Mouse (Mus musculus): Measurements from ENCODE around the gene Abca5. TPM values are rescaled to one million over a fixed set of nuclear protein-coding genes. Genes with fewer than 3 reads are reported as not detected.

Abca5 gene
- polyA plus RNA-seq, 1 experiment from 2014 or later: 5.8 TPM

DNA sequence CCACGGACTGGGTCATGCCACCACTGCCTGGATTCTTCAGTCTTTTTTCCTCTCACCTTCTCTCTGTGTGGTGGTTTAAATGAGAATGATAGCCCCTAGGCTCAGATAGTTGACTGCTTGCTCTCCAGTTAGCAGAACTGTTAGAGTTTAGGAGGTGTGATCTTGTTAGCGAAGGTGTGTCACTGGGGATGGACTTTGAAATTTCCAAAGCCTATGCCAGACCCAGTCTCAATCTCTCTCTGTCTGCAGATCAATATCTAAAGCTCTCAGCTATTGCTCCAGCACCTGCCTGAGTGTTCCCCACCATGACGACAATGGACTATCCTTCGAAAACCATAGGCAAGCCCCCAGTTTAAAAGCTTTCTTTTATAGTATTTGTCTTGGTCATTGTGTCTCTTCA lies 80.5 kb downstream of the Abca5 start:
- DNase-seq (ENCODE audit: low spot score) (no peak), ATAC-seq (ENCODE audit: insufficient read depth, low FRiP score, low TSS enrichment) (no peak)
- Histone ChIP-seq H3K9me3 (ENCODE audit: control insufficient read depth, low read length) (no peaks in the 10 kb centered on the region), H3K27me3 (ENCODE audit: control insufficient read depth, insufficient read depth, low read length) (no peaks in the 10 kb centered on the region), H3K36me3 (ENCODE audit: control insufficient read depth, insufficient read depth, low read length) (no peaks in the 10 kb centered on the region), H3K4me1 (ENCODE audit: control insufficient read depth, insufficient read depth, low read length) (no peaks in the 10 kb centered on the region), H3K9ac (ENCODE audit: low read length) (no peak overlapping the region), H3K4me2 (ENCODE audit: low read depth) (no peak overlapping the region), H3K27ac (ENCODE audit: low read depth, low read length) (no peak overlapping the region), H3K4me3 (ENCODE audit: low read depth, low read length) (no peak overlapping the region)
- WGBS: 97% methylated on average over 4 of the region's 4 CpGs

DNA sequence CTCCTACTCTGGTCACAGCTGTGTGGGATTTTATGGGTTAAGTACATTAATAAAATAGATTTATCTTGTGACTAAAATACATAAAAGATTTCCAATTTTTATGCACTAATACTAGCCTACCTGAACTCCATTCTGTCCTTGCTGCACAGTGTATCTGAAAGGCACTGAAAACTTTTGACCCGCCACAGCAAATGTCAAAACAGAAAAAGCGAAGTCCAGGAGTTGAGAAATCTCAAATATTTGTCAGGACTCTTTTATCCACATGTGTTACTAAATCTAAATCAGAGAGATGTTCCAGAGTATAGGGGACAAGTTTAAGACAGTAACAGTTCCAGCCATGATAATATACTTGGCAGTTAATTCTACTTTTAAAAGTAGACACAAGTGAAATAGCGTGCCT lies 85.3 kb downstream of the Abca5 start:
- Histone ChIP-seq H3K9me3 (ENCODE audit: control insufficient read depth, low read length) (no peaks in the 10 kb centered on the region), H3K36me3 (ENCODE audit: control insufficient read depth, insufficient read depth, low read length) (no peaks in the 10 kb centered on the region), H3K4me3 (ENCODE audit: low read depth, low read length) (no peak overlapping the region), H3K27me3 (ENCODE audit: control insufficient read depth, insufficient read depth, low read length) (no peaks in the 10 kb centered on the region), H3K4me1 (ENCODE audit: control insufficient read depth, insufficient read depth, low read length) (0 out of 2 replicates have a peak, but pooled peaks cover 3% of the 10 kb centered on the region), H3K4me2 (ENCODE audit: low read depth) (no peak overlapping the region), H3K27ac (ENCODE audit: low read depth, low read length) (no peak overlapping the region), H3K9ac (ENCODE audit: low read length) (no peak overlapping the region)
- 86% methylated on average over 3 of the region's 3 CpGs for WGBS
- ATAC-seq (ENCODE audit: insufficient read depth, low FRiP score, low TSS enrichment) (no peak), DNase-seq (ENCODE audit: low spot score) (no peak)

DNA sequence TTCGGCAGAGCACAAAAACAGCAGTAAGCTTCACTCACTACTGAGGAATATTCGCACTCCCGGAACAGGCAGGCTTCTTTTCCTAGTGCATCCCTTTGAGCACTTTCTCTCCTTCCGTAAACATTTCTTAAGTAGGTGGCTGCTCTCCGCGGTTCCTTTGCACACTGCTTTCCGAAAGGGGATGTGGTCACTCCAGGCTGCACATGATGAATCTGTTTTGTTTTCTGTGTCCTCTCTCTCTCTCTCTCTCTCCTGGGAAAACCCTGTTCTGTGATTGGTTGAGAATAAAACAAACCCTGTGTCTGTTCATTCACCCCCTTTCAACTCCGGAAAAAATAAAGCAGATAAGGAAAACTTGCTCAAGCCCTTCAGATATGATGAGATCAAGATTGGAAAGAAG lies 86.0 kb downstream of the Abca5 start, which contains the start of gene Abca6:
Gene Abca6 (minus strand): TSS at position 243 of the 400 bp plus-strand sequence.
- H3K9ac ChIP-seq (ENCODE audit: low read length): no peak within 1 kb of the TSS
- no peak for DNase-seq (ENCODE audit: low spot score)
- H3K27me3 ChIP-seq (ENCODE audit: control insufficient read depth, insufficient read depth, low read length): no peaks in the 10 kb centered on the region
- 25% methylated on average over 8 of the region's 8 CpGs for WGBS
- H3K36me3 ChIP-seq (ENCODE audit: control insufficient read depth, insufficient read depth, low read length): no peaks in the 10 kb centered on the region
- H3K9me3 ChIP-seq (ENCODE audit: control insufficient read depth, low read length): no peaks in the 10 kb centered on the region
- ATAC-seq (ENCODE audit: insufficient read depth, low FRiP score, low TSS enrichment): no peak
- H3K4me3 ChIP-seq (ENCODE audit: low read depth, low read length): no peak within 1 kb of the TSS
- 0 out of 2 replicates have a peak within 1 kb of the TSS, but pooled peaks have one; percentile 16 for H3K4me2 ChIP-seq (ENCODE audit: low read depth)
- no peak within 1 kb of the TSS for H3K27ac ChIP-seq (ENCODE audit: low read depth, low read length)
- 0 out of 2 replicates have a peak, but pooled peaks cover 3% of the 10 kb centered on the region for H3K4me1 ChIP-seq (ENCODE audit: control insufficient read depth, insufficient read depth, low read length)

DNA sequence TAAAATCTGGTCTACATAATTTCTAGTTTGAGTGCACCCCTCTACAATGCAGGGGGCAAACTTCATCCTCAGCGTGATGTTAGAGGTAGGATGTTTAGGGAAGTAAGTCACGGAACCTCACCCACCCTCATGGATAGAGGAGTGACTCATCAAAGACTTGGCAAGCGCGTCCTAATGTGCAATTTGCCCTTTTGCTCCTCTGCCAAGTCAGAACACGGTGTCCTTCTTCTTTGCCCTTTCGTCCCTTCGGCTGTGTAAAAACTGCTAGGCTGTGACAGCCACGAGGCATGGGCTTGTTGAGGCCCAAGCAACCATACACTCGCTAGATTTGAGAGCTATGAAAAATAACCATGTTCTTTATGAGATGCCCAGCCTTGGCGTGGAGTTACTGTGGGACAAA lies 92.8 kb downstream of the Abca5 start:
- no peak overlapping the region for H3K4me3 ChIP-seq (ENCODE audit: low read depth, low read length)
- ATAC-seq (ENCODE audit: insufficient read depth, low FRiP score, low TSS enrichment) (no peak), DNase-seq (ENCODE audit: low spot score) (no peak)
- H3K27me3 ChIP-seq (ENCODE audit: control insufficient read depth, insufficient read depth, low read length): no peaks in the 10 kb centered on the region
- no peak overlapping the region for H3K27ac ChIP-seq (ENCODE audit: low read depth, low read length)
- H3K9ac ChIP-seq (ENCODE audit: low read length): no peak overlapping the region
- no peaks in the 10 kb centered on the region for H3K4me1 ChIP-seq (ENCODE audit: control insufficient read depth, insufficient read depth, low read length)
- 92% methylated on average over 10 of the region's 10 CpGs for WGBS
- no peak overlapping the region for H3K4me2 ChIP-seq (ENCODE audit: low read depth)
- H3K9me3 ChIP-seq (ENCODE audit: control insufficient read depth, low read length): no peaks in the 10 kb centered on the region
- H3K36me3 ChIP-seq (ENCODE audit: control insufficient read depth, insufficient read depth, low read length): no peaks in the 10 kb centered on the region

DNA sequence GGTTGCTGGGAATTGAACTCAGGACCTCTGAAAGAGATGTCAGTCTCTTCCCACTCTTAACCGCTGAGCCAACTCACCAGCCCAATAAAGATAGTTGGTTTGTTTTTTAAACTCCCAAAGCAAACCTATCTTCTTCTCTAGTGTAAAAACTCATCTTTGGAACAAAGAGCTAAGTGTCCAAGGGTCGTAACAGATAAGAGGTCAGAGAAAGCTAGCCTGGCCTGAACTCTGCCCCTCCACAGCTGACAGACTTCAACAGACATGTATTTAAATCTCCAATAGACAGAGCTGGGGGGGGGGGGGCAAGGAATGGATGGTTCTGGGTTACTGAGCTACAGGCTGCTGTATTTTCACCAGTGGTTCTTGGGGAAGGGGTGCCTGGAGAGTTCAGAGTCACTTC lies 100.0 kb downstream of the Abca5 start:
- 85% methylated on average over 2 of the region's 2 CpGs for WGBS
- DNase-seq (ENCODE audit: low spot score) (no peak), ATAC-seq (ENCODE audit: insufficient read depth, low FRiP score, low TSS enrichment) (no peak)
- H3K27me3 ChIP-seq (ENCODE audit: control insufficient read depth, insufficient read depth, low read length): no peaks in the 10 kb centered on the region
- H3K9me3 ChIP-seq (ENCODE audit: control insufficient read depth, low read length): no peaks in the 10 kb centered on the region
- no peaks in the 10 kb centered on the region for H3K36me3 ChIP-seq (ENCODE audit: control insufficient read depth, insufficient read depth, low read length)
- no peak overlapping the region for H3K4me2 ChIP-seq (ENCODE audit: low read depth)
- H3K4me1 ChIP-seq (ENCODE audit: control insufficient read depth, insufficient read depth, low read length): no peaks in the 10 kb centered on the region
- no peak overlapping the region for H3K9ac ChIP-seq (ENCODE audit: low read length)
- H3K27ac ChIP-seq (ENCODE audit: low read depth, low read length): no peak overlapping the region
- no peak overlapping the region for H3K4me3 ChIP-seq (ENCODE audit: low read depth, low read length)

DNA sequence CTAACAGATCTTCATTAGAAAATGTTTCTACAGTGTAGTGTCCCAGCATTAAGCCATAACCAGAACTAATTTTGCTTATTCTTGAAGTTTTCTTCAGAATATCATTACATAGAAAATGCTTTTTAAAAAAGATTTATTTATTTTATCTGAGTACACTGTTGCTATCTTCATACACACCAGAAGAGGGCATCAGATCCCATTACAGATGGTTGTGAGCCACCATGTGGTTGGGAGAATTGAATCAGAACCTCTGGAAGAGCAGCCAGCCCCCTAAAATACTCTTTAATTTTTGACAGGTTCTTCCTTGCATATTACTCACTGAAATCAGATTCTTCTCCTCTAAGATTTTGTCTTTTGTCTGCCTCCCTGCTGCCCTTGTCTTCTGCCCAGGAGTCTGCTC lies 104.5 kb downstream of the Abca5 start:
- Histone ChIP-seq H3K36me3 (ENCODE audit: control insufficient read depth, insufficient read depth, low read length) (no peaks in the 10 kb centered on the region), H3K27ac (ENCODE audit: low read depth, low read length) (no peak overlapping the region), H3K4me1 (ENCODE audit: control insufficient read depth, insufficient read depth, low read length) (no peaks in the 10 kb centered on the region), H3K9ac (ENCODE audit: low read length) (no peak overlapping the region), H3K4me2 (ENCODE audit: low read depth) (no peak overlapping the region), H3K27me3 (ENCODE audit: control insufficient read depth, insufficient read depth, low read length) (no peaks in the 10 kb centered on the region), H3K4me3 (ENCODE audit: low read depth, low read length) (no peak overlapping the region), H3K9me3 (ENCODE audit: control insufficient read depth, low read length) (no peaks in the 10 kb centered on the region)
- ATAC-seq (ENCODE audit: insufficient read depth, low FRiP score, low TSS enrichment): no peak
- DNase-seq (ENCODE audit: low spot score): no peak

Other genes starting within 250 kb of the Abca5 start
- 0.27 TPM in 1 of 2 replicates, not detected in the other for gene Abca8a, start 241.7 kb downstream of the Abca5 start, polyA plus RNA-seq (2014; fragmentation: Nextera tagmentation; extraction: Ambion mirVana)
- 3.5 and 5.0 TPM in 2 replicates for gene Abca9, start 169.5 kb downstream of the Abca5 start, polyA plus RNA-seq (2014; fragmentation: Nextera tagmentation; extraction: Ambion mirVana)
- gene Abca6, start 85.9 kb downstream of the Abca5 start, polyA plus RNA-seq (2014; fragmentation: Nextera tagmentation; extraction: Ambion mirVana): 0.07 and 0.16 TPM in 2 replicates
- gene Map2k6, start 61.4 kb upstream of the Abca5 start, polyA plus RNA-seq (2014; fragmentation: Nextera tagmentation; extraction: Ambion mirVana): 32.1 and 33.7 TPM in 2 replicates